Comparison of ENCODE assay signal across 17 mouse cellular contexts in the genomic region with DNA sequence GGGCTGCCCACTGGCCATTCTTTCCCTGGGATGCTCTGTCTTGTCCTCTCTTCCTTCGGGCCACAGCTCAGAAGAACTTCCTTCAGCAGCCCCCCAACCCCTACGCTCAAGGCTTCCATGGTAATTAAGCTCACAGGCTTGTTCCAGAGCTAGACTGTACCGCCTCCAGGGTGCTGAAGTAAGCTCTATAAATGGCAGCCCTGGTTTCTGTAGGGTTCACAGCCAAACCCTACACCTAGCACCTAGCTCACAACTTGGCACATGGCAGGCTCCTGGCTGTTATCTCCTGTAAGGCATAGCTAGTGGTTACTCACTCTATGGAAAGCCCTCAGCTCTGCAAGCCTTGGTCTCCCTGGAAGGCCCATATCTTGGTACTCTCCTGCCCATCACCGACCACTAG. TPM values are rescaled to one million over a fixed set of nuclear protein-coding genes. Genes with fewer than 3 reads are reported as not detected.
A peak's percentile ranks its signal among the peaks of the same experiment; 100 is the strongest.
DNase-seq lines count a peak whose midpoint lies in the region; ATAC-seq and TF ChIP-seq lines count a peak whose summit lies in the region.
"Had no signal": no experiment of that assay in that cellular context is flagged by ENCODE, and none has a peak within 500 bp of the region (broad histone marks: within the 10 kb centered on the region; RNA-seq: fewer than 3 reads in every experiment).

No protein-coding gene starts in this region.

- 69% methylated on average over 4 of the region's 4 CpGs for WGBS in heart, embryonic 13.5 days
- WGBS in limb, embryonic 13.5 days, result 74% methylated on average over 4 of the region's 4 CpGs
- 53% methylated on average over 4 of the region's 4 CpGs for WGBS in olfactory bulb, adult 2 months

- H3K4me3 ChIP-seq in heart, embryonic 13.5 days, result no peak overlapping the region
- H3K4me3 ChIP-seq in limb, embryonic 13.5 days, result no peak overlapping the region
- no peak overlapping the region for H3K4me3 ChIP-seq in olfactory bulb, adult 2 months (ENCODE audit: insufficient read depth, low read depth, low read length)
- H3K4me3 ChIP-seq: kidney, embryonic 15.5 days had no signal

- no peak for TF ChIP-seq POLR2A in olfactory bulb, adult 2 months (IDR thresholded peaks at IDR 0.05; ENCODE audit: insufficient read depth, low read depth, low read length)

- peaks cover 19% of the 10 kb centered on the region for H3K4me1 ChIP-seq in heart, embryonic 13.5 days
- H3K4me1 ChIP-seq in limb, embryonic 13.5 days, result peaks cover 29% of the 10 kb centered on the region
- peaks cover 8% of the 10 kb centered on the region for H3K4me1 ChIP-seq in olfactory bulb, adult 2 months (ENCODE audit: control insufficient read depth, insufficient read depth, low read length)

- no peak for ATAC-seq in heart, embryonic 13.5 days (ENCODE audit: extremely low read depth, insufficient number of reproducible peaks, low FRiP score, low TSS enrichment)
- no peak for ATAC-seq in limb, embryonic 13.5 days (ENCODE audit: low FRiP score, low read depth)
- ATAC-seq: inflammation-experienced regulatory T-cells, adult 6 months; liver, postnatal 0 days had no signal

- peak overlapping the region; percentile 28; the same call in 1 of the 2 replicates for H3K27ac ChIP-seq in heart, embryonic 13.5 days (replicated peaks)
- peak overlapping the region; percentile 33; the same call in 1 of the 2 replicates for H3K27ac ChIP-seq in limb, embryonic 13.5 days
- peak overlapping the region; percentile 77 for H3K27ac ChIP-seq in olfactory bulb, adult 2 months (ENCODE audit: insufficient read depth, low read depth, low read length)

- H3K4me2 ChIP-seq in heart, embryonic 13.5 days, result no peak overlapping the region
- H3K4me2 ChIP-seq in limb, embryonic 13.5 days (replicated peaks), result no peak overlapping the region
- H3K4me2 ChIP-seq: kidney, embryonic 15.5 days had no signal

- TF ChIP-seq CTCF in olfactory bulb, adult 2 months (IDR thresholded peaks at IDR 0.05; ENCODE audit: insufficient read depth, low read depth, low read length), result no peak

- H3K9me3 ChIP-seq in heart, embryonic 13.5 days, result no peaks in the 10 kb centered on the region
- no peaks in the 10 kb centered on the region for H3K9me3 ChIP-seq in limb, embryonic 13.5 days
- H3K9me3 ChIP-seq: kidney, embryonic 15.5 days had no signal

- H3K36me3 ChIP-seq in heart, embryonic 13.5 days, result no peaks in the 10 kb centered on the region
- no peaks in the 10 kb centered on the region for H3K36me3 ChIP-seq in limb, embryonic 13.5 days
- H3K36me3 ChIP-seq: kidney, embryonic 15.5 days had no signal

- no peaks in the 10 kb centered on the region for H3K27me3 ChIP-seq in heart, embryonic 13.5 days (replicated peaks)
- no peaks in the 10 kb centered on the region for H3K27me3 ChIP-seq in limb, embryonic 13.5 days
- H3K27me3 ChIP-seq: kidney, embryonic 15.5 days had no signal

- no peak overlapping the region for H3K9ac ChIP-seq in heart, embryonic 13.5 days
- H3K9ac ChIP-seq in limb, embryonic 13.5 days, result no peak overlapping the region
- H3K9ac ChIP-seq: kidney, embryonic 15.5 days; liver, postnatal 0 days had no signal

- DNase-seq in heart, adult 8-10 months (ENCODE audit: low spot score), result no peak
- peak; percentile 30 to 41 for DNase-seq in right cerebral cortex, adult 2 months (ENCODE audit: low spot score in 2 of 2)
- no peak for DNase-seq in right cerebral cortex, postnatal 4 days
- no peak for DNase-seq in lung, adult 18-20 months
- DNase-seq: adrenal gland, adult 8-10 months; cerebellum, adult 18-20 months; liver, postnatal 0 days; lung, postnatal 36 days had no signal

RNA-seq across cellular contexts. Expression of gene Sh2d6, which starts 11.1 kb away (rescaled TPM):
- polyA plus RNA-seq in heart, embryonic 13.5 days (2015; fragmentation: Nextera tagmentation; extraction: Ambion mirVana), result 0.21 TPM in 1 of 2 replicates, not detected in the other
- not detected for total RNA-seq in heart, adult 8-10 months (2022)
- 0.15 and 0.28 TPM in 2 replicates for polyA plus RNA-seq in limb, embryonic 13.5 days (2015; fragmentation: Nextera tagmentation; extraction: Ambion mirVana)
- polyA plus RNA-seq in olfactory bulb, adult 2 months (2012; ENCODE audit: insufficient read depth, insufficient read length, low replicate concordance, missing spikeins), result not detected in 2 replicates
- total RNA-seq: common myeloid progenitor, adult 5-6 weeks; MEL had no signal
- polyA plus RNA-seq: embryonic facial prominence, embryonic 14.5 days; heart, postnatal 0 days; inflammation-experienced regulatory T-cells, adult 6 months; liver, postnatal 0 days had no signal

RNA-seq across cellular contexts. Expression of gene Capg, which starts 11.6 kb away (rescaled TPM):
- polyA plus RNA-seq in heart, embryonic 13.5 days (2015; fragmentation: Nextera tagmentation; extraction: Ambion mirVana), result 25.1 and 25.4 TPM in 2 replicates
- total RNA-seq in heart, adult 8-10 months (2022), result 10 to 100 TPM in 1 of 4 experiments, 1 to 10 TPM in 3; 7.5 to 11.8 (median 9.2) TPM
- polyA plus RNA-seq in limb, embryonic 13.5 days (2015; fragmentation: Nextera tagmentation; extraction: Ambion mirVana), result 35.8 and 41.3 TPM in 2 replicates
- polyA plus RNA-seq in olfactory bulb, adult 2 months (2012; ENCODE audit: insufficient read depth, insufficient read length, low replicate concordance, missing spikeins), result not detected in 2 replicates

Comparison
In these comparisons a context has a peak if more than half of its experiments do, and no peak if none do; other contexts are left out.
1. DNase-seq: peak in right cerebral cortex, adult 2 months (2 of 2); none in heart, adult 8-10 months (single experiment), right cerebral cortex, postnatal 4 days (single experiment) and lung, adult 18-20 months (0 of 2).
2. RNA of gene Capg, which starts 11.6 kb away (polyA plus RNA-seq): 35.8 to 41.3 TPM in limb, embryonic 13.5 days and 25.1 to 25.4 TPM in heart, embryonic 13.5 days; not detected in olfactory bulb, adult 2 months; every median in the first group is over 10 times any median in the second.
3. Peak in every context shown above with its lines, with median percentiles within 50 percentile points of each other: H3K27ac ChIP-seq.